Mouse (Mus musculus): ENCODE results near the gene Cldn24.
A peak's percentile ranks its signal among the peaks of the same experiment; 100 is the strongest.

Gene Cldn24

DNA sequence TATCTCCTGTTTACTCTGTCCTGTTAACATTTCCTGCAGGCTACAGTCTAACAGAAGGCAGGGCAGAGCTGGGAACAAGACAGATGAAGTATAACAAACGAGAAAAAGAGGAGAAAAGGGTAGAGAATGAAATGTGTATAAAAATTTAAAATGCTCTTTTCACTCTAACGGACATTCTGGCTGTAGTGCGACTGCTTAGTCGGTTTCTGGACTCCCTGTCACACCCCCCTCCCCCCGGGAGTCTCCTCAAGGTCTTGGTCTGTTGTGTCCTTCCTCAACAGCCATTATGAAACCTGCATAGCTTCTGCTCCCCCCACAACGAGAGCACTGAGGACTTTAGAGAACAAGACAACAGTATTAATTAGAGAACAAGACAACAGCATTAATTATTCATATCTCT, 10.7 kb downstream of the Cldn24 start:
- no peak for DNase-seq

DNA sequence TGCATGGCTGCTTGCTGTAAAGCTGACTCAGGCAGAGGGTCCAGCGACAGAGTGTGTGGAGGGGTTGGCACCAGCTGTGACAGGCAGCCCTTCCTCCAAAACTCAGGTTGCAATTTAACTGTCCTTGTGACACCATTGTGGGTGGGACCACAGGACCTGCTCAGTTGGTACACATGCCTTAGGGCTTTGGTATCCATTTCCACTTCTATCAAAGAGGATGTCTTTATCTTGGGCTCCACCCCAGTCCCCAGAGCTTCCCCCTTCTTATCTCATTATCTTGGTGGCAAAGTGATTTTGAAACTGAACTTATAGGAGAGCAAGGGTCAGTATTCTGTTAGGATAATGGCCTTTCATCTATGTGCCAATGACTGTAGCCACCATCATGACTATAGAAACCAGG, 12.0 kb downstream of the Cldn24 start:
- DNase-seq = no peak

DNA sequence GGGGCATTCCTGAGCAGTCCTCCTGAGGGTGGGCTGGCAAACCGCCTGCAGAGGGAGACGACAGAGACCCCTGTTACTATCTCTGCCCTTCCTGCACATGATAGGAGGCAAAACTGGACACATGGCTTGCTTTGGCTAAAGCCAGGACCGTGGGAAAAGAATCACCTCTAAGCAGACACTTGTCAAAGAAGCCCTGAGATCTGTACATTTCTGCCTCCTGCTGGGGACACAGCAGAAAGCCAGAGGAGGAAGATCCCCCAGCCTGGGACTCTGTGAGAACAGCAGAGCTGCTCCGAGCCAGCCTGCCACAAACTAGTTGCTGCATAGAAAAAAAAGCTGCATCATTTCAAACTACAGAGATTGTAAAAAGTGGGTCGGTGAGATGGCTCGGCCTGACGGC, 21.1 kb downstream of the Cldn24 start:
- DNase-seq = no peak

DNA sequence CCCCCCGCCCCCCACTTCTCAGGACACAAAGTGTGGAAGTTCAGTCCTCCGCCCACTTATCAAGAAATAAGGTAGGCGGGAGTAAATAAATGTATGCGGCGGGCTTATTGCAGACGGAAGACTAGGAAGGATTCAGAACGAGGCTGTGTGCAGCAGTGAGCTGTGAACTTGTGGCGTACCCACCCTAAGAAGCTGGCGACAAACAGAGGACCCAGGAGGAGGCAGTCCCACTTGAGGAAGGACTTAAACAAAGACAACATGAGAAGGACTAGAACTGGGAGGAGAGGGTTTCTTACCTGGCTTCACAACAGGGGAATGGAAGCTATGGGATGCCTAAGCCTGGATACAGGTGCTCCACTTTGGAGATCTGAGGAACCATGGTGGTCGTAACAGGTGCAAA, 21.7 kb downstream of the Cldn24 start:
- no peak for DNase-seq

DNA sequence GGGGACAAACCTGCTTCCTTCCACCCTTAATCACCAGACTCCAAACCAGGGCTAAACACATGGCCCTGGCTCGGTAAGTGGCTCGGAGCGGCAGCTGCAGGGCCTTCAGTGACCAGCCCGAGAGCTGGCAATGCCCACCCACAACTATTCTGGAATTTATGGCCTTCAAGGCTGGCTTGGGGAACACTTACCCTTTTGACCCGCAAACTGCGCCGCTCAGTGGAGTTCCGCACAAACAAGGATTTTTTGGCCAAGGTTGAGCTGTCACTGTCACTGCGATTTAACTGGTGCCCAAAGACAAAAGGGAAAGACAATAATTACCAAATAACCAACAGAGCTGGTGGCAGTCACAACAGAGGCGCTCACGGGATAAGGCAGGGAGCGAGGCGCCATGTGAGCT, 24.0 kb downstream of the Cldn24 start:
- DNase-seq = no peak

DNA sequence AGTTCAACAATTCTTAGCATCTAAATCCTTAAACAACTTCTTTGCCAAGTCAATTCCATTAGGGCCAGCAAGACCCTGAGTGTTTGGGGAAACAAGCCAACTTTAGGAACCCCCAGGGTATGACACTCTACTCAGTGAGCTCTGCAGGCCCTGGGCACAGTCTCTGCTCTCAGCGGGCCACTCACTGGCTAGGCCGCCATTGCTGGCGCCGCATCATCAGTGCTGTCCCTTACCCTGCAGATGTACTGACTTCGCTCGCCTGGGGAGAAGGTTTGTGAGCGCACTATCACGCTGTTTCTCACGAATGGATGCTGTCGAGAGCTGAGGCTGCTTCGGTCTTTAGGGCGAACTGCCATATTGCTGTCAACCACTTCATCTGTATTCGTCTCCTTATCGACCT, 25.2 kb downstream of the Cldn24 start:
- no peak for DNase-seq

DNA sequence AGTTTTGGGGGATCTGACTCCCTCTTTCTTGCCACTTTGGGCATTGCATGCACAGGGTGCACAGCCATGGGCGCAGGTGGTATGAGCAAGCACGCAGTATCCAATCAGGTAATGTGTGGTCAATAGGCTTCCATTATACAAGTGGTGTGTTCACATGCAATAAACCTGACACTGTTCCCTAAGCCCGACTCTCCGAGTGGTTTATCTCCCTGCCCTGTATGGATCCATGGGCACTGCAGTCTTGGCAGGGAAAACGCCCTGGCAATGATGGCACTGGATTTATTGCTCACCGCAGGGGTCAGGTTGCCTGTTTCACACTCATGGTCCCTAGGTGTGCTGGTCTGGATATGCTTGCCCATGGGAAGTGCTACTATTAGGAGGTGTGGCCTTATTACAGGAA, 26.0 kb downstream of the Cldn24 start:
- no peak for DNase-seq

DNA sequence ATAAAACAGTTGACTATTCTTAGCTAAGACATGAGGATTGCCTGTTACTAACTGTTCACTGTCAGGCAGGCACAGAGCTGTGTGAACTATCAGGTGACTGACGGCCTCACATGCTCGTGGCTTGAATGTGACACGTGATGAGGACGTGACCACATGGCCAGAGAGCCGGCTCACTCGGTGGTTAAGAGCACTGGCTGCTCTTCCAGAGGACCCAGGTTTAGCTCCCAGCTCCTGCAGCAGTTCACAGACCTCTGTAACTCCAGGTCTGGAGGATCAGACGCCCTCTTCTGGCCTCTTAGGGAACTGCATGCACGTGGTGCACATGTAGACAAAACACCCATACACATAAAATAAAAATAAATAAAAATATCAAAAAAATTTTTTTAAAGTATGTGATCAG, 27.9 kb downstream of the Cldn24 start:
- peak; percentile 38 for DNase-seq

DNA sequence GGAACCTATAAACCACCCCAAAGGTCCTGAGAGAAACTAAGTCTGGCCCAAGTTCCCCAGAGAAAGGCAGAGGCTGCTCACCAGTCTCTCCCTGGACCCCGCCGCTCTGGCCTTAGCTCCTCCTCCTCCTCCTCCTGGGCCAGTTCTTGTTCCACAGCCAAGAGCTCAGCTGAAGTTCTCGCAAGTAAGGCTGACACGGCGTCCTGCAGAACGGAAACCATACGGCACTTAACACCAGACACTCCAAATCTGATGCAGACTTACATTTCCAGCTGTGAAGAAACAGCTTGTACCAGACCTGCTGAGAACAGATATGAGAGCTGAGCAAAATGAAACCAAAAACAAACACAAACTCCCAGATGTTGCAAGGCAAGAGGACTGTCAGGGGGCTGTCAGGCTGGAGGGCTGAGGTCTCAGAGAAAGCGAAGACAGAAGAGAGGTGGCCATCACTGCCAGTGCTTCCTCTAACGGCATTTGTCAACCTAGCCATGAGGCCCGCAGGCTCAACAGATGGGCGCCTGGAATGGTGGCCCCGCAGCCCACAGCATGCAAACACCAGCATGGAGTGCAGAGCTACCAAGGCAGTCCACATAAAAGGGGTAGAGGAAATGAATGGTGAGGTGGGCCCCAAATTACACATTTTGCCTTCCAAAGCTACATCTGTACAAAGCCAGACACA, 30.0 kb downstream of the Cldn24 start:
- DNase-seq = peak; percentile 37

DNA sequence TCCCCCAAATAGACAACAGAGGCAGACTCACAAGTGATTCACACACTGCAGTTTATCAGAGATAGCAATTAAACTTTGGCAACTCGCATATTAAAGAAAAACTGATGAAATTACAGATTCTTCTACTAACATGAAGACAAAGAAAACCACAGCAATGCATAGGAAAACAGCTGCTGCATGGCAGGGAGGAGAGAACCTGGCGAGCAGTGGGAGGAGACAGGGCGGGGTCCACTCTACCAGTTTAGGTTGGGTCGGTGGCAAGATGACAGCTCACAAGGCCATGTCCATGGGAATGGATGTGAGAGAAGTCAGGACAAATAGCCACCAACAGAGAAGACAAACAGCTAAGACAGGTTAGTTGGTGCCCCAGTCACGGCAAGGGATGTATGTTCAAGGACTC, 30.8 kb downstream of the Cldn24 start:
- peak; percentile 52 for DNase-seq

DNA sequence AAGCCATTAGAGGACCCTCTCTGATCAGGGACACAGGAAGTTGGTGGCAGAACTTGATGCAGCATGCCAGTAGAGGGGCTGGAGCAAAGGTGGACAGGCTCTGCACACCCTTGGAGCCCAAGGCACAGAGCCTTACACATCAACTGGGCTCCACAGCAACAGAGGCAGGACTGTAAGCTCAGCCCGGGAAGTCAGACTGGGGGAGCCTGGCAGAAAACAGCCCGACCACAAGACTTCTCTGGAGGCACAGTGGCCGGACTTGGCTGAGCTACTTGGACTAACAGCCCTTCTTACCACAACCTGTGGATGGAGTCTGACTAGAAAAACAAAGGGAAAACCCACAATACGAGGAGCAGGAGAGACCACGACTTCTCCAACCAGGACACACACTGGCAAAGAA, 31.4 kb downstream of the Cldn24 start:
- no peak for DNase-seq

DNA sequence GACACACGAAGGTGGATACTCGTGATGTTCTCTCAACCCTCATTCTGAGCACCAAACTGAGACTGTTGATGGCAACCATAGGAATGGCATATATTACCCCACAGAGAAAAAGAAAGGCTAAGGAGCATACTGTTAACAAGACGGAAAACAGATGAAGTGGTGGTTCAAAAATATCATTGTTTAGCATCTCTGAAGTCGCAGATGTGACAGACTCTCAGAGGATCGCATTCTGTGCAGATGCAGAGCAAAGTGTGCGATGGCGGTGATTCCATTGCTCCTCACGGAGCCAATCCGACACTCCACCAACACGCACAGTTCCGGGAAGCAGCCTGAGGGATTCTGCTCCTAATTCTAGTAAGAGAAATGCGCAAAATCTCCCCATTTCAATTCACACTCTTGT, 37.3 kb downstream of the Cldn24 start:
- no peak for DNase-seq

DNA sequence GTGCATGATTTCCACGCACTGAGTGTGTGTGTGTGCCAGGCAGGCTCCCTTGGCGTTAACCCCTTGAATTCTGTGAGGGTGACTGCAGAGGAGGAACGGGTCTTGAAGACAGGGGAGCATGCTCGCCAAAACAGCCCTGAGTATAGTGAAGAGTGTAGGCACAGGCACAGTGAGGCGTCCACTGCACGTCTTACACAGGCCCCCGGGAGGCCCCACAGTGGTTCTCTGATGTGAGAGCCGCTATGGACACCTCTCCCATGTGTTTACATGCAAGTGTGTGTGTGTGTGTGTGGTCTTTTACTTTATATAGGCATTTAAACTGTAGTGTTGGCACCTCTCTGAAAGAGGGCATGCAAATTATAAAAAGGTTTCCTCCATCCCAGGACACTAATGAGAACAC, 44.6 kb downstream of the Cldn24 start:
- DNase-seq = no peak

DNA sequence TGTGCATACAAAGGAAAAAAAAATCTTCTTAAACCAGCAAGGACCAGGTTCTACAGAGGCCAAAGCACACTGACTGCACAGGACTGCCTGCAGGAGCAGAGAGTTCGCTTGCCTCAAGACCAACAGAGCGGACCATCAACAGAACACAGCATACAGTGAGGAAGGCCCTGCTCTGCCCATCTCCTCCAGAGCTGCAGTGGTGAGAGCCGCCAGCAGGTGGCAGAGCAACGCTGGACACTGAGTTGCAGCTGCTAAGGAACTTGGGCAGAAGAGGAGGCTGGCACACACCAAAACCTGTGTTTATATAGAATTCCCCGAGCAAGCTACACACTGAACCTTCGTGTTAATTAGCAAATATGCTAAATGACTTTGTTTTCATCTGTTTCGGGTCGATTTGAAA, 45.1 kb downstream of the Cldn24 start:
- peak; percentile 79 for DNase-seq
